Mouse (Mus musculus) kidney, adult 2 months (tissue): ENCODE data around the gene Cdyl2. TPM values are rescaled to one million over a fixed set of nuclear protein-coding genes. Genes with fewer than 3 reads are reported as not detected.
A peak's percentile ranks its signal among the peaks of the same experiment; 100 is the strongest.

Source experiments
- DNase-seq: peaks from one replicate; pipeline ENCODE4 v3.0.0; 2021
- H3K27ac ChIP-seq: fragments of 200-500 bp; 2 replicates; pipeline ENCODE4 v1.5.1; 2012; ENCODE audit warnings: low read depth, low read length, control low read depth, inconsistent platforms; ENCODE audit not compliant: insufficient read depth
- H3K27me3 ChIP-seq: fragments of 200-500 bp; replicated peaks from 2 replicates; pipeline ENCODE4 v1.6.1; 2012; ENCODE audit warnings: mild to moderate bottlenecking, moderate library complexity, low read length, inconsistent platforms; ENCODE audit not compliant: control insufficient read depth, insufficient read depth
- H3K36me3 ChIP-seq: fragments of 200-500 bp; 2 replicates; pipeline ENCODE4 v1.6.1; 2012; ENCODE audit warnings: mild to moderate bottlenecking, moderate library complexity, low read length, inconsistent platforms; ENCODE audit not compliant: control insufficient read depth, insufficient read depth
- H3K4me1 ChIP-seq: fragments of 200-500 bp; 2 replicates; pipeline ENCODE4 v1.6.1; 2011; ENCODE audit warnings: low read length; ENCODE audit not compliant: control insufficient read depth, insufficient read depth
- H3K4me3 ChIP-seq: fragments of 200-500 bp; 2 replicates; pipeline ENCODE4 v1.5.1; 2011; ENCODE audit warnings: mild to moderate bottlenecking, low read depth, low read length, control low read depth; ENCODE audit not compliant: insufficient read depth
- CTCF ChIP-seq: fragments of 200-500 bp; conservative IDR thresholded peaks from 2 replicates; pipeline ENCODE4 v1.5.1; 2011; ENCODE audit warnings: low read depth, mild to moderate bottlenecking, control low read depth, low read length, moderate library complexity, mixed read lengths; ENCODE audit not compliant: insufficient read depth, insufficient read length
- POLR2A ChIP-seq: fragments of 200-500 bp; IDR thresholded peaks from one replicate; pipeline ENCODE4 v1.6.1; 2011; ENCODE audit warnings: low read depth, low read length, control low read depth
- WGBS: fragments of 180-500 bp; shearing (Covaris S2); methylation state at CpG from one replicate; pipeline ENCODE4 v1.1.7; 2018; 5-methylcytosine and 5-hydroxymethylcytosine counted together
- polyA plus RNA-seq: library from polyadenylated mRNA; depleted of rRNA; stranded (reverse); fragments of >200 nt; gene quantifications from 2 replicates; pipeline ENCODE4 v1.2.3, GENCODE M21; 2012

Cdyl2 gene
- polyA plus RNA-seq, 1 experiment: 2.4 TPM

DNA sequence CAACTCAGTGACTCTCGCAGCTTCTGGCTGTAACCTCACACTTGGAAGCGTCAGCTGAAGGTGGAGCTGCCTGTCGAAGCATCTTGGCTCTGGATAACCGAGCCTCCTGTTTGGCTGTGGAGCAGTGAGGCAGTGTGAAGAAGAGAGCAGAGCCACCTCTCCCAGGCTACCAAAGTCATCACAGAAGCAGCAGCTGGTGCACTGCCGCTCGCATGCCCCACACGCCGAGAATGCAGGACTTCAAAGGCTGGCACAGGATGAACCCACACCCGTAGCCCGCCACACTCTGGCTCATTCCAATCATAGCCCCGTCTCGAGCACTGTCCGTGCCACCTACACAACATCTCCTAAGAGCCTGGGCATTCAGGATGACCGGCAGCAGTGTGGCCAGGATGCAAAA lies 142.7 kb downstream of the Cdyl2 start:
- Histone ChIP-seq H3K36me3 (no peaks in the 10 kb centered on the region), H3K27ac (no peak overlapping the region), H3K4me1 (no peaks in the 10 kb centered on the region), H3K4me3 (no peak overlapping the region), H3K27me3 (no peaks in the 10 kb centered on the region)
- no peak for DNase-seq
- 77% methylated on average over 14 of the region's 14 CpGs for WGBS
- TF ChIP-seq POLR2A: no peak
- no peak for TF ChIP-seq CTCF

DNA sequence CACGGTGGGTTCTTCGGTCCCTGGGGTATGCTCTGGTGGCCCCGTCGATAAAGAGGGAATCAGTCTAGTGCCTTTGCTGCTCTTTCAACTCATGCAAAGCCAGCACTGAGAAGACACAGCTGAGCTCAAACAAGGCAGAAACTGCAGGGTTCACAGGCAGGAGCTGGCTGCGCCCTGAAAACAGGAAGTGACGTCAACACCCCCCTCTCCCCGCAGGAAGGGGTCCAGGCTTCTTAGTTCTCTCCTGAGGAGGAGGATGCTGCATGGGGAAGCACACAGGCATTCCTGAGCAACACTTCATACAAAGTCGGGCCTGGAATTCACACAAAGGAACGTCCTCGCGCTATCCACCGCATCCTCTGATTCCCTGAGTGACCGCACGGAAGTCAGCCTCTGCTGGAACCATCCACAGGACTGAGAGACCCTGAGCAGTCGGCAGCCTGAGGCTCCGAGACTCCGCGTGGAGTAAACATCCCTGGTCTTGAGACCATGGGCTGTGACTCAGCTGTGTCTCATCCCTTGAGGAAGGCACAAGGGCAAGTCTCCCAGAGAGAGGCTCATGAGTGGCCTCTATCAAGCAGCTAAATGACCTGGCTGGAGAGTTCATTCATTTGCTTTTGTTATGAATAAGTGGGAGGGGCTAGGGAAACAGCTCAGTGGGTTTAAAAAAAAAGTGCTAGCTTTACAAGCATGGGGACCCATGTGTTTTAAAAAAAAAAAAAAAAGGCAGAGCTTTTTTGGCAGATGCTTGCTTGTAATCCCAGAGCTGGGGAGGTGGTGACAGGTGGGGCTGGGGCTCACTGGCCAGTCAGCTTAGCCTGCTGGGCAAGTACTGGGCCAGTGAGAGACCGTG lies 144.9 kb downstream of the Cdyl2 start:
- Histone ChIP-seq H3K27ac (no peak overlapping the region), H3K4me3 (no peak overlapping the region), H3K4me1 (no peaks in the 10 kb centered on the region), H3K36me3 (no peaks in the 10 kb centered on the region), H3K27me3 (no peaks in the 10 kb centered on the region)
- WGBS: 77% methylated on average over 19 of the region's 19 CpGs
- DNase-seq: no peak
- no peak for TF ChIP-seq CTCF
- TF ChIP-seq POLR2A: no peak

DNA sequence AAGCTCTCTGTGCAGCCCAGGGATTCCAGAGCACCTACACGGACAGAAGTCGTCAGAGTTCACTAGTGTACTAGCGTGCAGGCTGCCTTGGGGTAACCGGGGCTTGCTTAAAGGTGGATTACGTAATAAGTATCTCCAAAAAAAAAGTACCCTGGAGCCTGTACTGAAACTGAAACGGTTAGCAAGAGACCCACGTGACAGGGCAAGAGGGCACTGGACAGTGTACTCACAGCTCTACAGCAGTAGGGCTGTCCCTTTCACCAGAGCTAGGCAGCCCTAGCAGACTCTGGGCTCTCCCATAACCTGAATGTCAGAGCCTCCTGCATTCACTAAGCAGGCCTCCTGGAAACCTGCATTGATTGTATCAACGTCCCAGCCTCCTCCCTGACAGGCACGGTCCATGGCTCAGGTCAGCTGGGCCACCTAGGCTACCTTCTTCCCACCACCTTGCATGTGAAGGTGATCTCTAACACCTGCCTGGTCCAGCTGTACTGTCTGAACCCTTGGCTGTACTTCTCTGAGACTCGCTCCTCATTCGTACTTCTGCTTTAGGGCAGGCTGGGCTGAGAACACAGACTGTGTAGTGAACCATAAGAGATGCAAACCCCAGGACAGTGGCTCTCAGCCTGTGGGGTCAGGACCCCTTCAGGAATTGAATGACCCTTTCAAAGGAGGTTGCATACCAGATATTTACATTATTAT lies 151.3 kb downstream of the Cdyl2 start:
- Histone ChIP-seq H3K4me3 (no peak overlapping the region), H3K27ac (no peak overlapping the region), H3K4me1 (no peaks in the 10 kb centered on the region; the same call in 1 of the 2 replicates), H3K27me3 (no peaks in the 10 kb centered on the region), H3K36me3 (no peaks in the 10 kb centered on the region)
- WGBS: 55% methylated on average over 11 of the region's 11 CpGs
- TF ChIP-seq CTCF: no peak
- no peak for TF ChIP-seq POLR2A
- DNase-seq: peak; percentile 79

DNA sequence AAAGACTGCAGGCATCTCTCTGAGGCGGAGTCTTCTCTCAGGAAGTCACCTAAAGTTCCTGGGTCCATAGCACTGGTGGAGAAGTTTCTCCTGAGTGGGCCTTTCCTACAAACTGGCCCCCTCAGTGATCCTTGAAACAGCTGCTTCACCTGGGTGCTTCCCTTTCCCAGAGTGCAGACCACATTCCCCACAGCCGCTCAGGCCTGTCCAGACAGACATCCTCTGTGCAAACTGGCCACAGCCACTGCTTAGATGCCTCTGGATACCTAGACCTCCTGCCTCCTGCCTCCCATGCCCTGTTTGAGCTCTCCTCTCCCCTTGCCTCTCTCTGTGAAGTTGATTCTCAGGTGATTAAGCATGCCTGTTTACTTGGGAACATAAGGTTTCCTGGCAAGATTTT lies 156.1 kb downstream of the Cdyl2 start:
- Histone ChIP-seq H3K4me1 (no peaks in the 10 kb centered on the region; the same call in 1 of the 2 replicates), H3K27me3 (no peaks in the 10 kb centered on the region), H3K4me3 (no peak overlapping the region), H3K36me3 (no peaks in the 10 kb centered on the region), H3K27ac (no peak overlapping the region)
- no peak for TF ChIP-seq CTCF
- no peak for TF ChIP-seq POLR2A
- 68% methylated on average over 2 of the region's 2 CpGs for WGBS
- DNase-seq: no peak

DNA sequence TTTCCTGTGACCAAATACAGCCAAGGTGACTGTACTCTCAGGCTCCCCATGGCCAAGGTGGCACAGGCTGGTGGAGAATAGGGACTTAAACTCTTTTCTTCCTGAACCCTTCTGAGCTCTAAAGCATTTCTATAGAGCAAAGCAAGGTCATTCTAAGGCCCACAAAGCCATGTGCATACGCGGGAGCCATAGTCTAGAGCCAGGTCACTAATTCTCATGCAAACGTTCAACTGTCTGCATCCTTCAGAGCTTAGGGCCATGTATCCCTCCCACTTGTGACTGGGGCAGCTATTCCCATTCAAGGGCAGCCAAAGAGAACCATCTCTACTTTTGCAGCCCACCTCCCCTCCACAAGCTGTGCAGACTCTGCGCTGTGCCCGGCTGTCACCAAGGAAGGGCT lies 159.7 kb downstream of the Cdyl2 start:
- TF ChIP-seq POLR2A (no peak), CTCF (no peak)
- 91% methylated on average over 5 of the region's 5 CpGs for WGBS
- no peak overlapping the region for H3K4me3 ChIP-seq
- H3K27ac ChIP-seq: no peak overlapping the region
- no peaks in the 10 kb centered on the region for H3K36me3 ChIP-seq
- no peaks in the 10 kb centered on the region for H3K27me3 ChIP-seq
- no peaks in the 10 kb centered on the region for H3K4me1 ChIP-seq
- no peak for DNase-seq

DNA sequence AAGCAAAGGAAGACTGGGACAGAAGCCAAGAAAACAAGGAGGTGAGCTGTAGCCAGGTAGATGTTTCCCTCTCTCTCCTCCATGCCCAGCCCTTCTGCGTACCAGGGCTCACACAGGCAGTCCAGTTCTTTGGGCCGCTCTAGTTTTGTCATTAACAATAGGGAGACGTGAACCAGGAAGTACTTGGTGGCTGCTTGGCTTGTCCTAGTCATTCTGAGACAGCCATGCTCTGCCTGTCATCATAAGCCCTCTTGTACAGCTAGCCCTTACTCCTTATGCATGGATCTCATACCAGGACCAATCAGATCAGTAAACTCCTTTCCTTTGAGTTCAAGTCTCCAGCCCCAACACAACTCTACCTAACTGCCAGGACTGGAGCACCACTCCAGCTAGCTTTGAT lies 180.0 kb downstream of the Cdyl2 start:
- Histone ChIP-seq H3K27me3 (no peaks in the 10 kb centered on the region), H3K36me3 (no peaks in the 10 kb centered on the region), H3K4me3 (no peak overlapping the region), H3K4me1 (no peaks in the 10 kb centered on the region), H3K27ac (no peak overlapping the region)
- 83% methylated on average over 3 of the region's 3 CpGs for WGBS
- TF ChIP-seq POLR2A (no peak), CTCF (no peak)
- DNase-seq: no peak

DNA sequence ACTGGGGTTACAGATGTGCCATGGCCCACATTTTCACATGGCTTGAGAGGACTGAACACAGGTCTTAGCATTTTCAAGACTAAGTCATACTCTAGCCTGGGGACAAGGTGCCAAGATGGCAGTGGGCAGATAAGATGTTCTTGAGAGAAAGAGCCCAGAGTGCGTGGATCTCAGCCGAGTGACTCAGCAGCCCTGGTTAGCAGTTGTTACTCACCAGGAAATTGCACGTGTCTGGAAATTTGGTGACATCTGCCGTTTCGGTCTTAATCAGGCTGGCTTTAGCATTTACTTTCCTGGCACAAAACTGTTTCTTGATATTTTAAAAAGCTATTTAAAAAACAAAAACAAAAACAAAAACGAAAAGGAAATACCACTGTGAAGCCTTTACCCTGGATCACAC lies 180.5 kb downstream of the Cdyl2 start:
- DNase-seq: no peak
- 65% methylated on average over 6 of the region's 6 CpGs for WGBS

More for the DNA sequence above, 180.5 kb downstream of the Cdyl2 start:
- Histone ChIP-seq H3K27me3 (no peaks in the 10 kb centered on the region), H3K27ac (no peak overlapping the region), H3K4me3 (no peak overlapping the region), H3K4me1 (no peaks in the 10 kb centered on the region), H3K36me3 (no peaks in the 10 kb centered on the region)
- TF ChIP-seq CTCF (no peak), POLR2A (no peak)
